Mouse (Mus musculus) lung, postnatal 0 days (tissue): Measurements from ENCODE around the gene Agbl2. TPM values are rescaled to one million over a fixed set of nuclear protein-coding genes. Genes with fewer than 3 reads are reported as not detected.

Experiments
- ATAC-seq: fragments of 200-750 bp; cut with Nextera tagmentation; 2 replicates; pipeline ENCODE4 v1.8.0; 2017; ENCODE audit warnings: moderate library complexity
- DNase-seq: peaks from one replicate; pipeline ENCODE4 v3.0.0-alpha.2; 2016; ENCODE audit warnings: low spot score
- H3K27ac ChIP-seq: fragments of 300-500 bp; sonication (generic); 2 replicates; pipeline ENCODE4 v1.5.1; 2014; ENCODE audit warnings: antibody characterized with exemption, mild to moderate bottlenecking, low read length, mixed read lengths
- H3K27me3 ChIP-seq: fragments of 300-500 bp; sonication (generic); replicated peaks from 2 replicates; pipeline ENCODE4 v1.6.1; 2014; ENCODE audit warnings: low read length, mixed read lengths; ENCODE audit not compliant: insufficient read depth
- H3K36me3 ChIP-seq: fragments of 300-500 bp; sonication (generic); 2 replicates; pipeline ENCODE4 v1.6.1; 2014; ENCODE audit warnings: low read length, mixed read lengths; ENCODE audit not compliant: insufficient read depth
- H3K4me1 ChIP-seq: fragments of 300-500 bp; sonication (generic); 2 replicates; pipeline ENCODE4 v1.6.1; 2014; ENCODE audit warnings: antibody characterized with exemption, low read depth, low read length, mixed read lengths; ENCODE audit not compliant: insufficient read depth
- H3K4me2 ChIP-seq: fragments of 300-500 bp; sonication (generic); replicated peaks from 2 replicates; pipeline ENCODE4 v1.6.1; 2014; ENCODE audit warnings: low read depth, mild to moderate bottlenecking, low read length, moderate library complexity, mixed read lengths
- H3K4me3 ChIP-seq: fragments of 300-500 bp; sonication (generic); 2 replicates; pipeline ENCODE4 v1.5.1; 2014; ENCODE audit warnings: low read depth, low read length
- H3K9ac ChIP-seq: fragments of 300-500 bp; sonication (generic); replicated peaks from 2 replicates; pipeline ENCODE4 v1.6.1; 2014; ENCODE audit warnings: low read depth, mild to moderate bottlenecking
- H3K9me3 ChIP-seq: fragments of 300-500 bp; sonication (generic); 2 replicates; pipeline ENCODE4 v1.6.1; 2016; ENCODE audit warnings: low read length, mixed read lengths
- CTCF ChIP-seq: IDR thresholded peaks from 2 replicates; pipeline ENCODE4 v1.5.1; 2016; ENCODE audit warnings: antibody characterized with exemption, mild to moderate bottlenecking
- EP300 ChIP-seq: IDR thresholded peaks from 2 replicates; pipeline ENCODE4 v1.6.1; 2016; ENCODE audit warnings: antibody characterized with exemption, mild to moderate bottlenecking, control low read depth
- WGBS: fragments of 180-500 bp; shearing (Covaris S2); extraction: QIAGEN DNeasy Blood & Tissue Kit; methylation state at CpG from one replicate; pipeline ENCODE4 v1.1.7; 2014; 5-methylcytosine and 5-hydroxymethylcytosine counted together
- polyA plus RNA-seq: library from polyadenylated mRNA; unstranded; fragments of >200 nt; fragmentation: Nextera tagmentation; extraction: Ambion mirVana; gene quantifications from 2 replicates; pipeline ENCODE4 v1.2.1, GENCODE M21; 2015

The Agbl2 gene
- 2.7 and 3.1 TPM in 2 replicates for polyA plus RNA-seq

DNA sequence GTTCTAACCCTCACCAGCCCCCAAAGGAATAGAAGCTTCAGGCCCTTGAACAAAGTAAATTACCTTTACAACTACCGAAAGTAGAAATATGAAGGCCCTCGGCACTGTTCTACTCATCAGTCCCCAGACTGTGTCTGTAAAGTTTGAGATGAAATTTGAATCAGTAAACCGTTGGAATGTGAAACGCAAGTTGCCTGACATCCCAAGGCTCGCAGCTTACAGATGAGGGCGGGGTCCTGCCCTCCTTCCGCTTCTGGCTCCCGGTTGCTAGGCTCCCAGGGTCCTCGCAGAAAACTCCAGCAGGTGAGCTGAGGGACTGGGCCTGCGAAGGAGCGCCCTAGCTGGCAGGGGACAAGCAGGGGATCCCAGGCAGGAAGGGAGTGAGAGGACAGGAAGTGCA is at the start of gene Agbl2:
TSS of gene Agbl2 (plus strand) at position 270 of the 400 bp plus-strand sequence.
- ATAC-seq (peak; percentile 76), DNase-seq (peak; percentile 49)
- 3% methylated on average over 11 of the region's 11 CpGs for WGBS
- no peak for TF ChIP-seq EP300
- TF ChIP-seq CTCF, result no peak
- Histone ChIP-seq H3K4me2 (peak within 1 kb of the TSS; percentile 80), H3K9me3 (no peaks in the 10 kb centered on the region), H3K4me1 (0 out of 2 replicates have a peak, but pooled peaks cover 2% of the 10 kb centered on the region), H3K9ac (no peak within 1 kb of the TSS; the same call in 1 of the 2 replicates), H3K36me3 (peaks cover 25% of the 10 kb centered on the region; the same call in 1 of the 2 replicates), H3K4me3 (peak within 1 kb of the TSS; percentile 47), H3K27me3 (no peaks in the 10 kb centered on the region), H3K27ac (no peak within 1 kb of the TSS)

DNA sequence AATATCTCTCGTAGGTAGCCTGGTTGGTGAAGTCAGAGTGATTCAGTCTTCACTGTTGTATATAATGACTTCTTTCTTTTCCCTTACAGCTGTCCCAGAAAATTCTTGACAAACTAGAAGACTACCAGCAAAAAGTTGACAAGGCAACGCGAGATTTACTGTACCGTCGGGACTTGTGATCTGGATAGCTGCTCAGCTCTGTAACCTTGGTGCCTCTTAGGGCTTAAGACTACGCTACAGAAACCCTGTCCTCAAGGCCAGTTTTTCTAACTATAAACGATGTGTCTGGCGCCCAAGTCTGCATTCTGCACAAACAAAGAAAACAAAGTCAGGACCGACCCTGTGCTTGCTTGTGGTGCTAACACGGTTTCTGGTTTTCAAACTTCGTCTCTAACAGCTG is 47.2 kb upstream of the Agbl2 start:
- WGBS, result 90% methylated on average over 11 of the region's 11 CpGs
- no peak for ATAC-seq
- H3K4me1 ChIP-seq, result no peaks in the 10 kb centered on the region
- no peak overlapping the region for H3K4me2 ChIP-seq
- no peak overlapping the region for H3K4me3 ChIP-seq
- no peak for DNase-seq
- TF ChIP-seq CTCF (no peak), EP300 (no peak)
- H3K36me3 ChIP-seq, result peaks cover 31% of the 10 kb centered on the region; the same call in 1 of the 2 replicates
- no peak overlapping the region for H3K9ac ChIP-seq
- no peaks in the 10 kb centered on the region for H3K9me3 ChIP-seq
- H3K27ac ChIP-seq, result no peak overlapping the region
- no peaks in the 10 kb centered on the region for H3K27me3 ChIP-seq

DNA sequence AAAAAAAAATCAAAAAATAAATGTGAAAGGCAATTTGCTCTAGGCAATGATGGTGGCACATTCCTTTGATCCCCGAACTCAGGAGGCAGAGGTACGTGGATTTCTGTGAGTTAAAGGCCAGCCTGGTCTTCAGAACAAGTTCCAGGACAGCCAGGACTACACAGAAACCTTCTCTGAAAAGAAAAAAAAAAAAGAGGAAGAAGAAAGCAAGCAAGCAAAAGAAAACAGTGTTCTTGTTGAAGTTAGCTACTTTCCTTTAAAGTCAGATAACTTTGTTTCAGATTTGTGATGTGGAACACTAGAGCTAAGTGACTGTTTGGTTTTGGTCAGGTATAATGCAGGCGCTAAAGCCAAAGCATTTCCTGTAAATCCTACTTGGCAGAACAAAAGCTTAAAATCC is 43.7 kb upstream of the Agbl2 start:
- Histone ChIP-seq H3K9me3 (no peaks in the 10 kb centered on the region), H3K27me3 (no peaks in the 10 kb centered on the region), H3K9ac (no peak overlapping the region), H3K4me3 (no peak overlapping the region), H3K36me3 (peaks cover 15% of the 10 kb centered on the region; the same call in 1 of the 2 replicates), H3K27ac (no peak overlapping the region), H3K4me2 (no peak overlapping the region), H3K4me1 (no peaks in the 10 kb centered on the region)
- no peak for ATAC-seq
- DNase-seq, result no peak
- TF ChIP-seq CTCF (no peak), EP300 (no peak)
- WGBS, result 88% methylated on average over 3 of the region's 3 CpGs

DNA sequence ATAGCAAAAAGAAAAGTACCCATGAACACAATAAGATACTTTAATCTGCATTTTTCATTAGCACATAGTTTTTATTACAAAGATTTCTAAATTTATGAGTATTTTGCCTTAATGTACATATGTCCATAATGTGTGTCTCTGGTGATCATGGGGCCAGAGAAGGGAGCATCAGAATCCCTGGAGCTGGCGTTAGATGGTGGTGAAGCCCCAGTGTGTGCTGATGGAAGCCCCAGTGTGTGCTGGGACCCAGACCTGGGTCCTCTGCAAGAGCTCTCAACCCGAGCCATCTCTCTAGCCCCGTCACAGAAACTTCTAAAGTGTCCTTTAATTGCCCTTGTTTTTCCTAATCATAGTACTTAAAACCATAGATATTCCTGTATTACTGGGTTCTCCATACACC is 43.2 kb upstream of the Agbl2 start:
- no peak overlapping the region for H3K27ac ChIP-seq
- H3K4me3 ChIP-seq, result no peak overlapping the region
- no peaks in the 10 kb centered on the region for H3K4me1 ChIP-seq
- H3K9ac ChIP-seq, result no peak overlapping the region
- TF ChIP-seq CTCF (no peak), EP300 (no peak)
- no peaks in the 10 kb centered on the region for H3K27me3 ChIP-seq
- DNase-seq (no peak), ATAC-seq (no peak)
- H3K4me2 ChIP-seq, result no peak overlapping the region
- H3K36me3 ChIP-seq, result peaks cover 15% of the 10 kb centered on the region; the same call in 1 of the 2 replicates
- WGBS, result 92% methylated on average over 3 of the region's 3 CpGs
- no peaks in the 10 kb centered on the region for H3K9me3 ChIP-seq

DNA sequence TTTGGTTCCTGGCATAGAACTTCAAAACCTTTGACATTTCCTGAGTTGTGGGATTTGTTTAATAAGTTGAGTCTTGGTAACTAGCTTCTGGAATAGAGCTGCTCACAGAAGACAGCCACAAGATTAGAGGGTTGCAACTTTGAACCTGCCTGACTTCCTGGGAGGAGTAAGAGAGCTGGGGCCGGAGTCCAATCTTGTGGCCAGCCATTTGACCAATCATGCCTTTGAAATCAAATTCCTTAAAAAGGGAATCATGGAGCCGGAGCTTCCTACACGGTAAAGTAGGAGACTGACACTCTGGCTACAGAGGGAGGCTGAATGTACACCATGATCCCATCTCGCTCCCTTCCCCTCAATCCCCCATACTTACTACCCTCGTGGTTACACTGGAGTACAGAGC is 42.6 kb upstream of the Agbl2 start:
- no peak for DNase-seq
- H3K9ac ChIP-seq, result no peak overlapping the region
- ATAC-seq, result no peak

DNA sequence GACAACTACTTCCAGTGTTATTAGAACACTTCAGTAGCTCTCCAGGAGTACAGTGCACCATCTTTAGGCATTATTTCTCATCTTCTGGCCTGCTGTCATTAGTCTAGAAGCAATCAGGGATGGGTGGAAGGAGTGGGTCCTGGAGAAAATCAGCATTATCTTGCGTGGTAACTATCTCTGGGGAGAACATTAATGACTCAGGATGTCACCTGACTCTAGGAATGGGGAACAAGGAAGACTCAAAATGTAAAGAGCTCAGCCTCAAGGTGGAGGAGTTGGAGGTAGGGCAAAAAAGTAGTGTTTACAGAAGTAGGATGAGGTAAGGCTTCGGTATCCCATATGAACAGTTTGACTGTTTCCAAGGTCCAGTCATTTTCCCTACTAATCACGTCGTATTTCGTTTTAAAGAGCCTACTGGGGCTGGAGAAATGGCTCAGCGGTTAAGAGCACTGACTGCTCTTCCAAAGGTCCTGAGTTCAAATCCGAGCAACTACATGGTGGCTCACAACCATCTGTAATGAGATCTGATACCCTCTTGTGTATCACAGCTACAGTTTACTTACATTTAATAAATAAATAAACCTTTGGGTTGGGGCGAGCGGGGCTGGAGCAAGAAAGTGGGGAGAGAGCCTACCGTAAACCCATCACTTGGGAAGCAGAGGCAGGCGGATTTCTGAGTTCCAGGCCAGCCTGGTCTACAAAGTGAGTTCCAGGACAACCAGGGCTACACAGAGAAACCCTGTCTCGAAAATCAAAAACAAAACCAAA is 38.1 kb upstream of the Agbl2 start:
- TF ChIP-seq EP300 (no peak), CTCF (no peak)
- Histone ChIP-seq H3K27me3 (no peaks in the 10 kb centered on the region), H3K4me3 (peak overlapping the region; percentile 96), H3K4me1 (peaks cover 8% of the 10 kb centered on the region; the same call in 1 of the 2 replicates), H3K9me3 (no peaks in the 10 kb centered on the region), H3K36me3 (no peaks in the 10 kb centered on the region), H3K9ac (peak overlapping the region; percentile 13; the same call in 1 of the 2 replicates), H3K4me2 (peak overlapping the region; percentile 44), H3K27ac (peak overlapping the region; percentile 81)
- 58% methylated on average over 12 of the region's 12 CpGs for WGBS
- DNase-seq, result peak; percentile 20
- no peak for ATAC-seq

More for the DNA sequence above, 42.6 kb upstream of the Agbl2 start:
- TF ChIP-seq EP300, result no peak
- no peak for TF ChIP-seq CTCF
- Histone ChIP-seq H3K4me1 (no peaks in the 10 kb centered on the region), H3K4me3 (no peak overlapping the region), H3K27me3 (no peaks in the 10 kb centered on the region), H3K9me3 (no peaks in the 10 kb centered on the region), H3K36me3 (peaks cover 15% of the 10 kb centered on the region; the same call in 1 of the 2 replicates), H3K27ac (no peak overlapping the region), H3K4me2 (no peak overlapping the region)
- 86% methylated on average over 5 of the region's 5 CpGs for WGBS
